Mouse (Mus musculus): ENCODE results near the gene Macrod2. TPM values are rescaled to one million over a fixed set of nuclear protein-coding genes. Genes with fewer than 3 reads are reported as not detected.

Gene Macrod2
- polyA plus RNA-seq, 1 experiment from 2014 or later = 31.9 TPM

GRCm38 (mm10) chr2:142108947-142109346, 1713.8 kb downstream of the Macrod2 start:
- ATAC-seq (ENCODE audit: low FRiP score, low TSS enrichment) = no peak
- Histone ChIP-seq H3K27ac (replicated peaks) (no peak overlapping the region), H3K4me3 (ENCODE audit: low read depth, low read length) (no peak overlapping the region), H3K4me2 (replicated peaks; ENCODE audit: low read depth) (no peak overlapping the region), H3K9me3 (ENCODE audit: control insufficient read depth, low read length) (no peaks in the 10 kb centered on the region), H3K27me3 (ENCODE audit: control insufficient read depth, insufficient read depth, low read length) (no peaks in the 10 kb centered on the region), H3K9ac (ENCODE audit: low read length) (no peak overlapping the region), H3K4me1 (replicated peaks; ENCODE audit: control insufficient read depth, insufficient read depth) (no peaks in the 10 kb centered on the region), H3K36me3 (ENCODE audit: control insufficient read depth, insufficient read depth, low read length) (no peaks in the 10 kb centered on the region)
- 83% methylated on average over 3 of the region's 3 CpGs for WGBS
- no peak for DNase-seq (ENCODE audit: low spot score)
- TF ChIP-seq EP300 (optimal IDR thresholded peaks at IDR 0.05) (no peak), CTCF (IDR thresholded peaks at IDR 0.05; ENCODE audit: low read depth) (no peak)

- TF ChIP-seq EP300 (optimal IDR thresholded peaks at IDR 0.05) = no peak
- no peak for TF ChIP-seq CTCF (IDR thresholded peaks at IDR 0.05; ENCODE audit: low read depth)
- no peaks in the 10 kb centered on the region for H3K27me3 ChIP-seq (ENCODE audit: control insufficient read depth, insufficient read depth, low read length)
- no peak overlapping the region for H3K27ac ChIP-seq (replicated peaks)
- H3K4me2 ChIP-seq (replicated peaks; ENCODE audit: low read depth) = no peak overlapping the region
- 57% methylated on average over 1 of the region's 1 CpGs for WGBS
- no peak overlapping the region for H3K4me3 ChIP-seq (ENCODE audit: low read depth, low read length)
- DNase-seq (ENCODE audit: low spot score) = no peak
- H3K9me3 ChIP-seq (ENCODE audit: control insufficient read depth, low read length) = no peaks in the 10 kb centered on the region
- H3K36me3 ChIP-seq (ENCODE audit: control insufficient read depth, insufficient read depth, low read length) = no peaks in the 10 kb centered on the region
- ATAC-seq (ENCODE audit: low FRiP score, low TSS enrichment) = no peak
- H3K9ac ChIP-seq (ENCODE audit: low read length) = no peak overlapping the region
- H3K4me1 ChIP-seq (replicated peaks; ENCODE audit: control insufficient read depth, insufficient read depth) = no peaks in the 10 kb centered on the region
These were observed 1721.5 kb downstream of the Macrod2 start for GRCm38 (mm10) chr2:142116623-142117022.

- TF ChIP-seq CTCF (IDR thresholded peaks at IDR 0.05; ENCODE audit: low read depth) (no peak), EP300 (optimal IDR thresholded peaks at IDR 0.05) (no peak)
- H3K9ac ChIP-seq (ENCODE audit: low read length) = no peak overlapping the region
These were observed 1733.0 kb downstream of the Macrod2 start for GRCm38 (mm10) chr2:142128109-142128508.

GRCm38 (mm10) chr2:142129166-142129565, 1734.1 kb downstream of the Macrod2 start:
- no peak for ATAC-seq (ENCODE audit: low FRiP score, low TSS enrichment)
- H3K4me3 ChIP-seq (ENCODE audit: low read depth, low read length) = no peak overlapping the region

More at GRCm38 (mm10) chr2:142128109-142128508, 1733.0 kb downstream of the Macrod2 start:
- no peak for ATAC-seq (ENCODE audit: low FRiP score, low TSS enrichment)
- H3K4me3 ChIP-seq (ENCODE audit: low read depth, low read length) = no peak overlapping the region
- H3K36me3 ChIP-seq (ENCODE audit: control insufficient read depth, insufficient read depth, low read length) = no peaks in the 10 kb centered on the region
- no peaks in the 10 kb centered on the region for H3K9me3 ChIP-seq (ENCODE audit: control insufficient read depth, low read length)
- no peaks in the 10 kb centered on the region for H3K27me3 ChIP-seq (ENCODE audit: control insufficient read depth, insufficient read depth, low read length)
- DNase-seq (ENCODE audit: low spot score) = no peak
- H3K4me2 ChIP-seq (replicated peaks; ENCODE audit: low read depth) = no peak overlapping the region
- WGBS = 57% methylated on average over 3 of the region's 3 CpGs
- H3K4me1 ChIP-seq (replicated peaks; ENCODE audit: control insufficient read depth, insufficient read depth) = no peaks in the 10 kb centered on the region
- H3K27ac ChIP-seq (replicated peaks) = no peak overlapping the region

GRCm38 (mm10) chr2:142149310-142149709, 1754.2 kb downstream of the Macrod2 start:
- ATAC-seq (ENCODE audit: low FRiP score, low TSS enrichment) = no peak
- TF ChIP-seq CTCF (IDR thresholded peaks at IDR 0.05; ENCODE audit: low read depth) = no peak
- no peak for TF ChIP-seq EP300 (optimal IDR thresholded peaks at IDR 0.05)
- no peaks in the 10 kb centered on the region for H3K36me3 ChIP-seq (ENCODE audit: control insufficient read depth, insufficient read depth, low read length)
- WGBS = 86% methylated on average over 2 of the region's 2 CpGs
- no peak overlapping the region for H3K9ac ChIP-seq (ENCODE audit: low read length)
- H3K4me1 ChIP-seq (replicated peaks; ENCODE audit: control insufficient read depth, insufficient read depth) = no peaks in the 10 kb centered on the region
- H3K4me2 ChIP-seq (replicated peaks; ENCODE audit: low read depth) = no peak overlapping the region
- no peaks in the 10 kb centered on the region for H3K9me3 ChIP-seq (ENCODE audit: control insufficient read depth, low read length)
- H3K4me3 ChIP-seq (ENCODE audit: low read depth, low read length) = no peak overlapping the region
- no peak overlapping the region for H3K27ac ChIP-seq (replicated peaks)
- H3K27me3 ChIP-seq (ENCODE audit: control insufficient read depth, insufficient read depth, low read length) = no peaks in the 10 kb centered on the region
- no peak for DNase-seq (ENCODE audit: low spot score)

More at GRCm38 (mm10) chr2:142129166-142129565, 1734.1 kb downstream of the Macrod2 start:
- H3K4me1 ChIP-seq (replicated peaks; ENCODE audit: control insufficient read depth, insufficient read depth) = no peaks in the 10 kb centered on the region
- H3K36me3 ChIP-seq (ENCODE audit: control insufficient read depth, insufficient read depth, low read length) = no peaks in the 10 kb centered on the region
- H3K9me3 ChIP-seq (ENCODE audit: control insufficient read depth, low read length) = no peaks in the 10 kb centered on the region
- H3K9ac ChIP-seq (ENCODE audit: low read length) = no peak overlapping the region
- DNase-seq (ENCODE audit: low spot score) = no peak
- WGBS = 90% methylated on average over 4 of the region's 4 CpGs
- H3K27me3 ChIP-seq (ENCODE audit: control insufficient read depth, insufficient read depth, low read length) = no peaks in the 10 kb centered on the region
- H3K27ac ChIP-seq (replicated peaks) = no peak overlapping the region
- H3K4me2 ChIP-seq (replicated peaks; ENCODE audit: low read depth) = no peak overlapping the region
- TF ChIP-seq EP300 (optimal IDR thresholded peaks at IDR 0.05) = no peak

GRCm38 (mm10) chr2:142163506-142164275, 1768.6 kb downstream of the Macrod2 start:
- DNase-seq (ENCODE audit: low spot score) = no peak
- Histone ChIP-seq H3K4me3 (ENCODE audit: low read depth, low read length) (no peak overlapping the region), H3K36me3 (ENCODE audit: control insufficient read depth, insufficient read depth, low read length) (no peaks in the 10 kb centered on the region), H3K27ac (replicated peaks) (no peak overlapping the region), H3K4me1 (replicated peaks; ENCODE audit: control insufficient read depth, insufficient read depth) (no peaks in the 10 kb centered on the region), H3K27me3 (ENCODE audit: control insufficient read depth, insufficient read depth, low read length) (no peaks in the 10 kb centered on the region), H3K4me2 (replicated peaks; ENCODE audit: low read depth) (no peak overlapping the region), H3K9ac (ENCODE audit: low read length) (no peak overlapping the region), H3K9me3 (ENCODE audit: control insufficient read depth, low read length) (no peaks in the 10 kb centered on the region)
- 31% methylated on average over 10 of the region's 10 CpGs for WGBS
- TF ChIP-seq CTCF (IDR thresholded peaks at IDR 0.05; ENCODE audit: low read depth) (no peak), EP300 (optimal IDR thresholded peaks at IDR 0.05) (no peak)
- ATAC-seq (ENCODE audit: low FRiP score, low TSS enrichment) = no peak

All from stomach, postnatal 0 days (tissue).